Mouse (Mus musculus): ENCODE measurements at regions not wholly inside any gene's neighbourhood (a gene's known extent, or its start where the extent isn't known, plus 50 kb on each side); places are given as distances from the start of the nearest gene placed in this dataset.

DNA sequence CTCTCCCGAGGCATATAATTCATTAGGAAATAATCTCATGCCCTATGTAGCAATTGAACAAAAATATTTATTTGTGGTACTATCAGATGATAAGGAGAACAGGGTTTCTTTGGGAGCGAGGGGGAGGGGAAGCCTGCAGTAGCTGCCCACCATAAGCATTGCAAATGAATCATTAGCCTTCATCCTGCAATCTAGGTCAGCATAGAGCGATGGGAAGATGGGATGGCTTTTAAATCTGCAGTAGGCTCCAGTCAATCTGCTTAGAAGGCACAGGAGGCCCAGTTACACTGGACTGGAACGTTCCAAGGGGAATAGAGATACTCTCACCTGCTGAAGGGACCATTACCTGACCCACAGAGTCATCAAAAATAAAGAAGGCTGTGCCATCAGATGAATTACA lies 478.7 kb downstream of the Prss52 start:
- no peak overlapping the region for H3K27ac ChIP-seq (ENCODE audit: low read depth, low read length)
- peaks cover 77% of the 10 kb centered on the region for H3K27me3 ChIP-seq (ENCODE audit: control insufficient read depth, insufficient read depth, low read length)
- no peak overlapping the region for H3K4me2 ChIP-seq
- 35% methylated on average over 4 of the region's 4 CpGs for WGBS (ENCODE audit: insufficient replicate concordance)
- peaks cover 3% of the 10 kb centered on the region; the same call in 1 of the 2 replicates for H3K4me1 ChIP-seq (ENCODE audit: control insufficient read depth, insufficient read depth, low read length)
- ATAC-seq (replicated peaks; ENCODE audit: insufficient number of reproducible peaks, low FRiP score, low TSS enrichment), result no peak
- no peak overlapping the region for H3K4me3 ChIP-seq (ENCODE audit: low read depth, low read length)
- no peaks in the 10 kb centered on the region for H3K36me3 ChIP-seq (ENCODE audit: control insufficient read depth, insufficient read depth, low read length)
- no peaks in the 10 kb centered on the region for H3K9me3 ChIP-seq (replicated peaks; ENCODE audit: control insufficient read depth, low read length)
- no peak overlapping the region for H3K9ac ChIP-seq (ENCODE audit: low read depth, low read length)

DNA sequence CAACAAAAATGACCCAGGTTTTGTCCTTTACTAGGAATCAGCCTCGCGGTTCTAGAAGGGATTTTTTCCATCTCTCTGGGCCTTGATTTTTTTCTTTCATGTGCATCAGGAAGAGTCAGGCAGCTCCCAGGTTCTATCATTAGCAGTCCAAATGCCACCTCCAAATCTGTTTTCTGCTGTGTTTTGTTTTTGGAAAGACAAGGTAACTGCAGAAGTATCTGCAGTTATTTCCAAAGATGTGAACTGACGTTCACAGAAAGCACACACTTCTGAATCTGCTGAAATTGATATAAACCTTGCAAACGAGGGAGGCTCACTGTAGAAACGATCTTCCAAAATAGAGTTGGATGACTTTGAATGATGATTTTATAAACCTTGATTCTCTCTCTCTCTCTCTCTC lies 480.1 kb downstream of the Prss52 start:
- Histone ChIP-seq H3K4me2 (no peak overlapping the region), H3K4me3 (ENCODE audit: low read depth, low read length) (no peak overlapping the region), H3K4me1 (ENCODE audit: control insufficient read depth, insufficient read depth, low read length) (peaks cover 3% of the 10 kb centered on the region; the same call in 1 of the 2 replicates), H3K9ac (ENCODE audit: low read depth, low read length) (no peak overlapping the region), H3K27me3 (ENCODE audit: control insufficient read depth, insufficient read depth, low read length) (peaks cover 85% of the 10 kb centered on the region), H3K9me3 (replicated peaks; ENCODE audit: control insufficient read depth, low read length) (no peaks in the 10 kb centered on the region), H3K36me3 (ENCODE audit: control insufficient read depth, insufficient read depth, low read length) (no peaks in the 10 kb centered on the region), H3K27ac (ENCODE audit: low read depth, low read length) (no peak overlapping the region)
- ATAC-seq (replicated peaks; ENCODE audit: insufficient number of reproducible peaks, low FRiP score, low TSS enrichment), result no peak
- 60% methylated on average over 5 of the region's 5 CpGs for WGBS (ENCODE audit: insufficient replicate concordance)

DNA sequence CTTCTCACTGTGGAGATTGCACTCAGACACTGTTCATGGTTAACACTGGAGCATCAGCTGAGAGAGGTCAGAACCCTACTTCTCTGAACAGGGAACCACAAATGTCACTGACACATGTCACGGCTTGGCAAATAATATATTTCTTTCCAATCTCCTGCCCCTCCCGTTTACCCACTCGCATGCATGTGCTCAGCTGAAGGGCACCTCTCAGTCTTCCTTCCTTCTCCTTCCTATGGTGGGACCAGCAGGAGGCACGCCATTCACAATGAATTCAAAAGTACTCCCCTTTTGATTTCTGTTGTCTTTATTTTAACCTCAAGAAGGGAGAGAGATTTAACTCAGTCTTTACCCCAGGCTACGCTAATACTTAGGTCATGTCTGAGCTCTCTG lies 481.0 kb downstream of the Prss52 start:
- no peak for ATAC-seq (replicated peaks; ENCODE audit: insufficient number of reproducible peaks, low FRiP score, low TSS enrichment)
- H3K9ac ChIP-seq (ENCODE audit: low read depth, low read length), result no peak overlapping the region
- H3K9me3 ChIP-seq (replicated peaks; ENCODE audit: control insufficient read depth, low read length), result no peaks in the 10 kb centered on the region
- peaks cover 86% of the 10 kb centered on the region for H3K27me3 ChIP-seq (ENCODE audit: control insufficient read depth, insufficient read depth, low read length)
- H3K4me3 ChIP-seq (ENCODE audit: low read depth, low read length), result no peak overlapping the region
- H3K4me1 ChIP-seq (ENCODE audit: control insufficient read depth, insufficient read depth, low read length), result peaks cover 7% of the 10 kb centered on the region
- H3K27ac ChIP-seq (ENCODE audit: low read depth, low read length), result no peak overlapping the region
- H3K36me3 ChIP-seq (ENCODE audit: control insufficient read depth, insufficient read depth, low read length), result no peaks in the 10 kb centered on the region
- H3K4me2 ChIP-seq, result no peak overlapping the region
- WGBS (ENCODE audit: insufficient replicate concordance), result 16% methylated on average over 5 of the region's 5 CpGs

DNA sequence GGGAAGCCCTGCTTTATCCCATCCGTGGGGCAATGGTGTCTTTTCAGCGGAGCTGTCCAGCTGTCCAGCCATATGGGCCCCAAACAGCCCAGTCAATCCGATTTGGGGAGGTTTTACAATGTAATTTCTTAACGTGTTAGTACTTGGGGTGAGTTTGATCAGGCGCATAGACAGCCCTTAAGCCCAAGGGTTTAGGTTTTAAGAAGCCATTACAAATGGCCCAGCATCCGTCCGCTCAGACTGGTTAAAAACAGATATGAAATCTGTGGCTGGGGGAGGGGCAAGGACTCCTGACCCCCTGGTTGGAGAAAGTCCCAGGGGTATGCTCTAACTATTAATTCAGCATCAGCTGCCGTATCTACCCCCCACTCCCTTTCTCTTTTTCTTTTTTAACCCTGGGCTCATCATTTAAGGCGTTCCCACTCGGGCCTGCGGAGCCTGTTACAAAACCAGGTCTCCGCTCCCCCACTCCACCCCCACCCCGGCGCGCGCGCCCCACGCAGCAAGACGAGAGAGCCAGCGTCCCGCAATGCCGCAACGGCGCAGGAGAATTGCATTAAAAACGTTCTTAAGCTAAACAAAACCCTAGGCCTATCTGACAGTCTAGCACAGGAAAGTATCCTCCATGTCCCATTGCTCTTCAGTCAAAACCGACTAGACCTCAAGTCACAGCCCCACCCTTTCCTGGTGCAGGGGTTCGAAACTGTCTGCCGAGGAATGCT lies 481.5 kb downstream of the Prss52 start:
- peaks cover 10% of the 10 kb centered on the region for H3K4me1 ChIP-seq (ENCODE audit: control insufficient read depth, insufficient read depth, low read length)
- WGBS (ENCODE audit: insufficient replicate concordance), result 4% methylated on average over 28 of the region's 28 CpGs
- no peak overlapping the region for H3K4me3 ChIP-seq (ENCODE audit: low read depth, low read length)
- ATAC-seq (replicated peaks; ENCODE audit: insufficient number of reproducible peaks, low FRiP score, low TSS enrichment), result no peak
- H3K4me2 ChIP-seq, result no peak overlapping the region
- no peak overlapping the region for H3K9ac ChIP-seq (ENCODE audit: low read depth, low read length)
- H3K9me3 ChIP-seq (replicated peaks; ENCODE audit: control insufficient read depth, low read length), result no peaks in the 10 kb centered on the region
- H3K36me3 ChIP-seq (ENCODE audit: control insufficient read depth, insufficient read depth, low read length), result no peaks in the 10 kb centered on the region
- peaks cover 88% of the 10 kb centered on the region for H3K27me3 ChIP-seq (ENCODE audit: control insufficient read depth, insufficient read depth, low read length)
- no peak overlapping the region for H3K27ac ChIP-seq (ENCODE audit: low read depth, low read length)

DNA sequence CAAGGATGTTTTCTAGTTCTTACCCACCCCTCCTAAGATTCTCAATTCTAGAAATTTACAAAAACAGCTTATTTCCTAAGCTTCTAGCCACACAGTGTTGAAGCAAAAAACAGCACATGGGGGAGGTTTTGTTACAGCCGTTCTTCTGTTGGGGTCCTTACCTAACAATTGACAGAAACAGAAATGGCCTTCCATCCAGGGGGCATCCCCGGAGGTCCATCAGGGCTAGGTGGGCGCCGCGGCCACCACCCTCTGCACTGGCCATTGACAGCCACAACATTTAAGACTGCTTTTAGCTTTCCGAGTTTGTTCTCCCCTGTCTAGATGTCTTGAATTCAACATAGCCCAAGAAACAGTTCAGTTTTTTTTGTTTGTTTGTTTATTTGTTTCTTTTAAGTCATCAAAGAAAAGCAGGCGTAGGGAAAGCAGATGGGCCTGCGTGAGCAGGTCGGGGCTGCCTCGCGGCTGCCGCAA lies 482.3 kb downstream of the Prss52 start:
- WGBS (ENCODE audit: insufficient replicate concordance), result 5% methylated on average over 12 of the region's 12 CpGs
- H3K4me2 ChIP-seq, result peak overlapping the region; percentile 89
- H3K4me1 ChIP-seq (ENCODE audit: control insufficient read depth, insufficient read depth, low read length), result peaks cover 14% of the 10 kb centered on the region
- H3K4me3 ChIP-seq (ENCODE audit: low read depth, low read length), result peak overlapping the region; percentile 51
- no peak for ATAC-seq (replicated peaks; ENCODE audit: insufficient number of reproducible peaks, low FRiP score, low TSS enrichment)
- no peaks in the 10 kb centered on the region for H3K36me3 ChIP-seq (ENCODE audit: control insufficient read depth, insufficient read depth, low read length)
- peaks cover 89% of the 10 kb centered on the region for H3K27me3 ChIP-seq (ENCODE audit: control insufficient read depth, insufficient read depth, low read length)
- no peak overlapping the region for H3K27ac ChIP-seq (ENCODE audit: low read depth, low read length)
- H3K9ac ChIP-seq (ENCODE audit: low read depth, low read length), result no peak overlapping the region
- H3K9me3 ChIP-seq (replicated peaks; ENCODE audit: control insufficient read depth, low read length), result no peaks in the 10 kb centered on the region

DNA sequence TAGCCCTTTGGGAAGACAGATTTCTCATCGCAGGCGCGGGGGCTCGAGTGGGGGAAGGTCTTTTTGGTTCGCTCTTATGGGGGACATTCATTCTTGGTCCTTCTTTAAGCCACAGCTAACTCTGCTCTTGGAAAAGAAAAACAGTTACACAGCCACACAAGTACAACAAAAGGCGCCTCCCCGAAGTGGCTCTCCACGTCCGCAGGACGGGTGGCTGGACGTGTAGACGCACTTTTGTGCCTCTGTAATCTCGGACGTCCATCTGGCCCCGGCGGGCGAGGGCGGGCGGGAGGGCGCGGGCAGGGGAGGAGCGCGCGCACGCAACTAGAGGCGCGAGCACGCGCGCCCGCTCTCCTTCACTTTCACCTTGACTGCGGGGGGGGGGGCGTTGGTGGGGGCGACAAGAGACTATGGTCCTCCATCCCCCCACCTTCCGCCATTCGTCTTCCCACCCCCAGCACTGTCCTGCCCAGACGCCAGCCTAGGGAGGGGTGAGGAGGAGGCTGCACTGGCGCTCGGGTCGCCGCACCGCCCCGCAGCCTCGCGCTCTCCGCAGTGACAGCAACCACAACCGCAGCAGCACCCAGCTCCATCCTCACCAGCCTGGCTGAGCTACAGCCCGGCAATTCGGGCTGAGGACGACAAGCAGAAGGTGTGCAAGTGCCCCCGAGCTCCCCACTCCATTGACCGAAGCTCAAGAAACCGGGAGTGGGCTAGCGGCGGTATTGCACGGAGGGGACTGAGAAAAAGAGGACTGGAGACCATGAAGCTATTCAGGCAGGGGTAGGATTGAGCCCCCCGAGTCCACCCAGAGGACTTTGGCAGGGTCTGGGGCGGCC lies 483.0 kb downstream of the Prss52 start:
- Histone ChIP-seq H3K9me3 (replicated peaks; ENCODE audit: control insufficient read depth, low read length) (no peaks in the 10 kb centered on the region), H3K4me3 (ENCODE audit: low read depth, low read length) (peak overlapping the region; percentile 51), H3K27ac (ENCODE audit: low read depth, low read length) (no peak overlapping the region), H3K9ac (ENCODE audit: low read depth, low read length) (no peak overlapping the region), H3K27me3 (ENCODE audit: control insufficient read depth, insufficient read depth, low read length) (peaks cover 92% of the 10 kb centered on the region), H3K4me2 (peak overlapping the region; percentile 89), H3K36me3 (ENCODE audit: control insufficient read depth, insufficient read depth, low read length) (no peaks in the 10 kb centered on the region), H3K4me1 (ENCODE audit: control insufficient read depth, insufficient read depth, low read length) (peaks cover 14% of the 10 kb centered on the region)
- ATAC-seq (replicated peaks; ENCODE audit: insufficient number of reproducible peaks, low FRiP score, low TSS enrichment), result no peak
- WGBS (ENCODE audit: insufficient replicate concordance), result under 1% methylated on average over 45 of the region's 58 CpGs

DNA sequence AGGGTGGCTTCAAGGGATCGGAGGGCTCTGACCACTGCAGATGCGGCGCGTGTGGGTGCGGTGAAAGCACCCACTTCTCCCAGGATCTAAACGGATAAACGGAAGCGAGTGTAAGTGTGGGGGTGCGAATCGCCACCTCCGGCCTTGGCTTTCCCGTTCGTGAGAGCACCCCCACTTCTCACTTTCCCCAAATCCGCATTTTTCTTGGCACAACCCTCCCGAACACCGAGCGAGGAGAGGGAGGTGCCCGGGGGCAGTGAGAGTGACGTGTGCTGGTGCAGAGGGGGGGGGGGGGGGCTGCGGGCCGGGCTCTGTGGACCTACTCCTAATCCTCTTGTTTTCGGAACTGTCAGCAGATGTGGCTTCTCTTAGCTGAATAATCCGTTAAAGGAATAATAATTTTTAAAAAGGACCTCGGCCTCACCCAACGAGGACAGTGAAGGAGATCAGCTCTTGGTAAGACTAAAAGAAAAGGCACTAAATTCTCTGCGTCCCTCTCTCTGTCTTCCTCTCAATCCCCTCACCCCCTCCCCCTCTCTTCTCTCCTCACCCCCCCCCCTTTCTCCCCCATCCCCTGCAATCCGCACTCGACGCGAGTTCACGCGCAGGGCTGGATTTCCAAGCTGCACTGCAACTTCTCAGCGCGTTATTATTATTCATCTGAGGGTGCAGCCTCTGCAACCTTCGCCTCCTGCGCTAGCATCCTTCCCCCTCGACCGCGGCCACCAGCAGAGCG lies 483.8 kb downstream of the Prss52 start:
- no peak for ATAC-seq (replicated peaks; ENCODE audit: insufficient number of reproducible peaks, low FRiP score, low TSS enrichment)
- peaks cover 93% of the 10 kb centered on the region for H3K27me3 ChIP-seq (ENCODE audit: control insufficient read depth, insufficient read depth, low read length)
- H3K4me2 ChIP-seq, result peak overlapping the region; percentile 89
- peak overlapping the region; percentile 51 for H3K4me3 ChIP-seq (ENCODE audit: low read depth, low read length)
- no peaks in the 10 kb centered on the region for H3K9me3 ChIP-seq (replicated peaks; ENCODE audit: control insufficient read depth, low read length)
- H3K4me1 ChIP-seq (ENCODE audit: control insufficient read depth, insufficient read depth, low read length), result peaks cover 14% of the 10 kb centered on the region
- H3K36me3 ChIP-seq (ENCODE audit: control insufficient read depth, insufficient read depth, low read length), result no peaks in the 10 kb centered on the region
- H3K9ac ChIP-seq (ENCODE audit: low read depth, low read length), result no peak overlapping the region
- no peak overlapping the region for H3K27ac ChIP-seq (ENCODE audit: low read depth, low read length)
- WGBS (ENCODE audit: insufficient replicate concordance), result under 1% methylated on average over 38 of the region's 40 CpGs

DNA sequence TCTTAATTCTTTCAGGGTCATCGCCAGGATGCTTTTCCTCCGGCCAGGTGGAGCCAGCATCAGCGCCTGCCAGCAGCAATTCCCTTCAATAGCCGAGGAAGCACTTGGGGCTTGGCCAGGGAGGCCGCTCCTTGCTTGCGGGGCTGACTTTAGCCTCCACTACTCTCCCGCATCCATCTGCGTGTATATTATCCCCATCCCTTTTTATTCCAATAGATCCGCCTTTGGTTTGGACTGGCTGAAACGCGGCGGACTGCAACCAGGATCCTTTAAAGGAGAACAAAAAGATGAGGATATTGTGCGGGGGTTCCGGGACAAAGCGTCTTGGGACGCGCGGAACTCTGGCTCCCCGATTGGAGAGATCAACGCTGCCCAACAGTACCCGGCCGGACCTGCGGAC lies 484.5 kb downstream of the Prss52 start:
- no peak for ATAC-seq (replicated peaks; ENCODE audit: insufficient number of reproducible peaks, low FRiP score, low TSS enrichment)
- H3K4me2 ChIP-seq, result no peak overlapping the region; the same call in 1 of the 2 replicates

More for the DNA sequence above, 484.5 kb downstream of the Prss52 start:
- Histone ChIP-seq H3K27me3 (ENCODE audit: control insufficient read depth, insufficient read depth, low read length) (peaks cover 94% of the 10 kb centered on the region), H3K9me3 (replicated peaks; ENCODE audit: control insufficient read depth, low read length) (no peaks in the 10 kb centered on the region), H3K36me3 (ENCODE audit: control insufficient read depth, insufficient read depth, low read length) (no peaks in the 10 kb centered on the region), H3K9ac (ENCODE audit: low read depth, low read length) (no peak overlapping the region), H3K4me3 (ENCODE audit: low read depth, low read length) (no peak overlapping the region), H3K27ac (ENCODE audit: low read depth, low read length) (no peak overlapping the region), H3K4me1 (ENCODE audit: control insufficient read depth, insufficient read depth, low read length) (peaks cover 14% of the 10 kb centered on the region)
- under 1% methylated on average over 23 of the region's 23 CpGs for WGBS (ENCODE audit: insufficient replicate concordance)
